Mouse (Mus musculus): ENCODE measurements around the gene Rai14. TPM values are rescaled to one million over a fixed set of nuclear protein-coding genes. Genes with fewer than 3 reads are reported as not detected.
"Not testable (repeated sequence)": the region's sequence is repeated elsewhere in the genome, so short reads cannot be mapped to it uniquely, and the experiment has no call there.

The Rai14 gene
- total RNA-seq, 1 experiment from 2014 or later: 11.1 TPM

DNA sequence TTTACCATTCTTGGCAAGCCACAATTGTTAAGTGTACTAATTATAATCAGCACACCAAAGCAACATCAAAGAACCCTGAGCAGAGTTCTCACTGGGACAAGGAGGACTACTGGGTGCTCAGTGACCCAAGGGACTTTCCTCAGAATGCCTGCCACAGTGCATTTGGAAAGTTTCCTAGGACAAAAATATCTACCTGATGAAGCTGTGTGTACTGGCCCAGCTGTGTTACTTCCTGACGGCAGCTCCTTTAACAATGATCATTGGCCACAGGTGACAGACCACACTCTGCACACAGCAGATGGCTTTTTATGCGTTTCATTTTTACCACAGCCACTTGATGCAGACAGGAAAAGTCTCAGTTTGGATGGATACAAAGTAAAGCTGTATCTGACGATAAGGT is 135.3 kb downstream of the Rai14 start:
- no peak for ATAC-seq (replicated peaks; ENCODE audit: low read depth, poor library complexity, severe bottlenecking)

DNA sequence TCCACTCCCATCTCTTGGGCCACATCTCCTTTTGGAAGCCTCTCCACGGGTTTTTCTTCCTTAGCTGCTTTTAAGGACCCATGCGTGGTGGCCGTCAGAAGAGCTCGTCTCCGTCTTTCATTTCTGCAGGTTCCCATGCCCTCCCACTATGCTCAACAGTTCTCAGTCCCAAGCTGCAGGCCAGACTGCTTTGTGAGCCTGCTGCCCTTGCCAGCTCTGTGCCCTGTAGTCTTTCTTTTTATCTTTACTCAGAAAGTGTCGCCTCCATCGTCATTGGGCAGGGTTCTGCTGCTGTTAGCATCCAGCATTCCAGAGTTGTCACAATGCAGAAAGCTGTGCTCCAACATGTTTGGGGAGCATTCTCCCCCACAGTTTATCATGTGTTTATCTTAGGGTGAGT is 147.9 kb downstream of the Rai14 start:
- ATAC-seq (replicated peaks; ENCODE audit: low read depth, poor library complexity, severe bottlenecking): no peak

GRCm38 (mm10) chr15:10564201-10564600 is 150.2 kb downstream of the Rai14 start:
- ATAC-seq (replicated peaks; ENCODE audit: low read depth, poor library complexity, severe bottlenecking): no peak

GRCm38 (mm10) chr15:10562281-10562680 is 152.1 kb downstream of the Rai14 start:
- ATAC-seq (replicated peaks; ENCODE audit: low read depth, poor library complexity, severe bottlenecking): no peak

DNA sequence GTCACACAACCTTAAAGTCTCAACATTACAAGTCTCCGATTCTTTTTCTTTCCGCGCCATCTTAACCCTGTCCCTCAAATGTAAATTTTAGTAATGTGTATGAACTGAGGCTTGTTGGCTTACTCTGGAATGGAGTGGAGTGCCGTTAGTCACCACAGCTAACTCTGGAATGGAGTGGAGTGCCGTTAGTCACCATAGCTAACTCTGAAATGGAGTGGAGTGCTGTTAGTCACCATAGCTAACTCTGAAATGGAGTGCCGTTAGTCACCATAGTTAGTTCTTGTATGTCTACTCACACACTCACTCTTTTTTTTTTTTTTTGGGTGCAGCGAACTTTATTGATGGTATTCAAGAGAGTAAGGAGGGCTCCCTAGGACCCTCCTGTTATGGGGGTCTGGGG is 154.4 kb downstream of the Rai14 start:
- ATAC-seq (replicated peaks; ENCODE audit: low read depth, poor library complexity, severe bottlenecking): no peak

DNA sequence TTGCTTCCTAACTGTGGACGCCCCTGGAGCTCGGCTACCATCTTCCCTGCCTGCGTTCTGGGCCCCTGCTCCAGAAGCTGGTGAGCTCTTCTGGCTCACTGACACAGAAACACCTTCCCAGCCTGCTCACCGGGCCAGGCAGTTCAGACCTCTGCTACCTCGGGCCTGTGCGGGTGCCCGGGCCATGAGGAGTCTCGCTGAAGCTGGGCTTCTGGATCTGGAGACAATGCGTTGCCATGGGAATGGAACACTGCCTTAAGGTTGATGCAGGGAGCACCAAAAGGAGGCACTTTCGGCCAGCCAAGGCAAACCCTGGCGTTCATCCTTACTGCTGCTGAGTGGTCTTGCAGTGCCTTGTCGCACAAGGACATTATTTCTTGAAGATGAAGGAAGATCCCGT is 156.0 kb downstream of the Rai14 start, which contains the start of gene Ttc23l:
Gene Ttc23l (minus strand): TSS at position 204 of the 400 bp plus-strand sequence.
- ATAC-seq (replicated peaks; ENCODE audit: low read depth, poor library complexity, severe bottlenecking): no peak

GRCm38 (mm10) chr15:10554336-10554735 is 160.1 kb downstream of the Rai14 start:
- ATAC-seq (replicated peaks; ENCODE audit: low read depth, poor library complexity, severe bottlenecking): no peak

GRCm38 (mm10) chr15:10540271-10541088 is 173.9 kb downstream of the Rai14 start:
- ATAC-seq (replicated peaks; ENCODE audit: low read depth, poor library complexity, severe bottlenecking): no peak

- ATAC-seq (replicated peaks; ENCODE audit: low read depth, poor library complexity, severe bottlenecking): no peak
These were observed 178.5 kb downstream of the Rai14 start for GRCm38 (mm10) chr15:10535969-10536368.

- no peak for ATAC-seq (replicated peaks; ENCODE audit: low read depth, poor library complexity, severe bottlenecking)
These were observed 179.8 kb downstream of the Rai14 start for GRCm38 (mm10) chr15:10534591-10534990.

GRCm38 (mm10) chr15:10533361-10533760 is 181.1 kb downstream of the Rai14 start:
- ATAC-seq (replicated peaks; ENCODE audit: low read depth, poor library complexity, severe bottlenecking): not testable (repeated sequence)

DNA sequence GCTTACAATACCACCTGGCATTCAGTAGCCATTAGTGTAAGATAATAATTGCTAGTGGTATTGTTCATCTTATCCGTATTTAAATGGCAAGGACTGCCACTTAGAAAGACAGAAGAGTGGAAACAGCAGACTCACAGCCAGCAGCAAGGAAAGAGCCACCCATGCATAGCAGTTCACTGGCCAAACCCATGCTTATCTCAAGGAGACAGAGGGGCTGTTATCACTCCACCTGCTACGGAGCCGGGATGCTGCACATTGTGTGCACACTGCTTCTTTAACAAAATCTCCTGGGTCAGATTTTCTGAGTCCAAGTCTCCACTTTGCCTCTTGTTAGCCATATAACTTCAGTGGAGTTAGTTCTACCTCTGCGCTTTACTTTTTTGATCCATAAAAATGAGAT is 183.1 kb downstream of the Rai14 start:
- ATAC-seq (replicated peaks; ENCODE audit: low read depth, poor library complexity, severe bottlenecking): peak; percentile 62

GRCm38 (mm10) chr15:10525896-10526295 is 188.5 kb downstream of the Rai14 start:
- no peak for ATAC-seq (replicated peaks; ENCODE audit: low read depth, poor library complexity, severe bottlenecking)

Other genes starting within 250 kb of the Rai14 start
- 54.0 and 58.3 TPM in 2 replicates for gene Dnajc21, start 244.1 kb downstream of the Rai14 start, total RNA-seq (2017)
- gene Brix1, start 228.7 kb downstream of the Rai14 start, total RNA-seq (2017): 49.1 and 67.5 TPM in 2 replicates
- 24.9 and 29.6 TPM in 2 replicates for gene Rad1, start 228.6 kb downstream of the Rai14 start, total RNA-seq (2017)
- not detected in 2 replicates for gene Ttc23l, start 156.0 kb downstream of the Rai14 start, total RNA-seq (2017)
- gene C1qtnf3, start 237.7 kb upstream of the Rai14 start, total RNA-seq (2017): not detected in 2 replicates